Mouse (Mus musculus) embryonic fibroblast, embryonic 13.5 days (primary cell): ENCODE results near the gene Tcam1.

Experiments
- CTCF ChIP-seq: IDR thresholded peaks from 2 replicates; pipeline ENCODE4 v1.5.1; 2011; ENCODE audit warnings: mild to moderate bottlenecking, control low read depth, low read length, moderate library complexity, borderline replicate concordance; ENCODE audit not compliant: insufficient read depth
- POLR2A ChIP-seq: IDR thresholded peaks from 2 replicates; pipeline ENCODE4 v1.6.1; 2011; ENCODE audit warnings: low read depth, mild to moderate bottlenecking, control low read depth, low read length, moderate library complexity

- TF ChIP-seq POLR2A (no peak), CTCF (no peak)
Measured at GRCm38 (mm10) chr11:106283371-106283770, 6.9 kb downstream of the Tcam1 start.
